Mouse (Mus musculus) spleen, postnatal 4 days (tissue): ENCODE data around the gene Mrpl14.

Source experiments
- DNase-seq, 2 experiments: peaks; one replicate each; pipeline ENCODE4 v3.0.0; 2022; ENCODE audit warnings: low spot score in 2 of 2

Gene Mrpl14

GRCm38 (mm10) chr17:45723732-45724573, 37.8 kb downstream of the Mrpl14 start:
- peak; percentile 66 to 86 for DNase-seq

- no peak for DNase-seq
Observed at GRCm38 (mm10) chr17:45724574-45724921, 38.4 kb downstream of the Mrpl14 start.

GRCm38 (mm10) chr17:45726249-45726648, 40.1 kb downstream of the Mrpl14 start:
- DNase-seq, result no peak

- no peak for DNase-seq
Observed at GRCm38 (mm10) chr17:45727481-45727880, 41.4 kb downstream of the Mrpl14 start.

GRCm38 (mm10) chr17:45727983-45728723, 42.0 kb downstream of the Mrpl14 start:
- no peak for DNase-seq

GRCm38 (mm10) chr17:45729387-45729786, 43.3 kb downstream of the Mrpl14 start:
- no peak for DNase-seq

- no peak for DNase-seq
Observed at GRCm38 (mm10) chr17:45730696-45731095, 44.6 kb downstream of the Mrpl14 start.

- peak; percentile 76 to 91 for DNase-seq
Observed at GRCm38 (mm10) chr17:45731172-45731864, 45.2 kb downstream of the Mrpl14 start.

GRCm38 (mm10) chr17:45733038-45733734, 47.1 kb downstream of the Mrpl14 start:
- no peak for DNase-seq

- DNase-seq, result no peak
Observed at GRCm38 (mm10) chr17:45733735-45734301, 47.7 kb downstream of the Mrpl14 start, which contains the start of gene 1600014C23Rik. Gene 1600014C23Rik, minus strand, starts transcription at chr17:45733844.

- DNase-seq, result no peak
Observed at GRCm38 (mm10) chr17:45734333-45734732, 48.2 kb downstream of the Mrpl14 start.

GRCm38 (mm10) chr17:45734881-45735280, 48.8 kb downstream of the Mrpl14 start:
- no peak for DNase-seq

- peak; percentile 69 to 88 for DNase-seq
Observed at GRCm38 (mm10) chr17:45735382-45736310, 49.5 kb downstream of the Mrpl14 start.

- peak; percentile 60 to 81 for DNase-seq
Observed at GRCm38 (mm10) chr17:45736311-45737077, 50.4 kb downstream of the Mrpl14 start.

GRCm38 (mm10) chr17:45737078-45737601, 51.0 kb downstream of the Mrpl14 start:
- DNase-seq, result no peak

- DNase-seq, result no peak
Observed at GRCm38 (mm10) chr17:45742371-45743147, 56.4 kb downstream of the Mrpl14 start.

- no peak for DNase-seq
Observed at GRCm38 (mm10) chr17:45745629-45746028, 59.5 kb downstream of the Mrpl14 start.

- no peak for DNase-seq
Observed at GRCm38 (mm10) chr17:45746755-45747154, 60.6 kb downstream of the Mrpl14 start.
